Mouse (Mus musculus) MEL (cell line): ENCODE results near the gene Pacsin1. TPM values are rescaled to one million over a fixed set of nuclear protein-coding genes. Genes with fewer than 3 reads are reported as not detected.

Source experiments
- DNase-seq: peaks from one replicate; pipeline ENCODE4 v3.0.0; 2011; ENCODE audit warnings: low read depth, low spot score
- H3K27ac ChIP-seq: 2 replicates; pipeline ENCODE4 v1.5.1; 2012; ENCODE audit warnings: low read depth, mild to moderate bottlenecking, control low read depth, low read length, moderate library complexity; ENCODE audit not compliant: control insufficient read depth
- H3K27me3 ChIP-seq, 2 experiments: fragments of 150-350 bp in 1 of 2; sonication (generic) in 1 of 2; 2 replicates each; pipeline ENCODE4 v1.6.1; 2012; ENCODE audit warnings: low read length in 2 of 2, mild to moderate bottlenecking in 2 of 2, improper control_type of control experiment in 1 of 2, moderate library complexity in 1 of 2; ENCODE audit not compliant: insufficient read depth in 2 of 2, control insufficient read depth in 1 of 2
- H3K36me3 ChIP-seq, 2 experiments: 2 replicates each; pipeline ENCODE4 v1.6.1; 2012 to 2014; ENCODE audit warnings: low read length in 2 of 2, improper control_type of control experiment in 1 of 2, inconsistent platforms in 1 of 2, mild to moderate bottlenecking in 1 of 2; ENCODE audit not compliant: insufficient read depth in 2 of 2, control insufficient read depth in 1 of 2
- H3K4me1 ChIP-seq, 2 experiments: fragments of 150-350 bp in 1 of 2; sonication (generic) in 1 of 2; 2 replicates each; pipeline ENCODE4 v1.6.1; 2012; ENCODE audit warnings: low read length in 2 of 2, improper control_type of control experiment in 1 of 2, mild to moderate bottlenecking in 1 of 2; ENCODE audit not compliant: insufficient read depth in 2 of 2, control insufficient read depth in 1 of 2
- H3K4me3 ChIP-seq, 2 experiments: fragments of 150-350 bp in 1 of 2; sonication (generic) in 1 of 2; 2 replicates each; pipeline ENCODE4 v1.5.1; 2012; ENCODE audit warnings: low read depth in 2 of 2, low read length in 2 of 2, mild to moderate bottlenecking in 2 of 2, moderate library complexity in 2 of 2, control low read depth in 1 of 2, improper control_type of control experiment in 1 of 2; ENCODE audit not compliant: control insufficient read depth in 1 of 2, insufficient read depth in 1 of 2
- H3K79me2 ChIP-seq: 2 replicates; pipeline ENCODE4 v1.6.1; 2012; ENCODE audit warnings: mild to moderate bottlenecking, low read length, moderate library complexity; ENCODE audit not compliant: control insufficient read depth, poor library complexity, insufficient read depth
- H3K9ac ChIP-seq: 2 replicates; pipeline ENCODE4 v1.6.1; 2012; ENCODE audit warnings: low read depth, mild to moderate bottlenecking, control low read depth, low read length, moderate library complexity; ENCODE audit not compliant: control insufficient read depth, poor library complexity, severe bottlenecking
- H3K9me3 ChIP-seq: fragments of 150-350 bp; sonication (generic); replicated peaks from 2 replicates; pipeline ENCODE4 v1.6.1; 2012; ENCODE audit warnings: mild to moderate bottlenecking, low read length, improper control_type of control experiment, moderate library complexity; ENCODE audit not compliant: insufficient read depth
- CHD1 ChIP-seq: IDR thresholded peaks from 2 replicates; pipeline ENCODE4 v1.6.1; 2012; ENCODE audit warnings: low read depth, mild to moderate bottlenecking, inconsistent platforms, low read length, improper control_type of control experiment
- CTCF ChIP-seq, 3 experiments: IDR thresholded peaks in 2 of 3; conservative IDR thresholded peaks in 1 of 3; 2 replicates each; pipeline ENCODE4 v1.5.1; 2011 to 2012; ENCODE audit warnings: low read length in 3 of 3, low read depth in 2 of 3, mild to moderate bottlenecking in 2 of 3, improper control_type of control experiment in 1 of 3, inconsistent platforms in 1 of 3, mixed read lengths in 1 of 3, moderate library complexity in 1 of 3; ENCODE audit not compliant: control insufficient read depth in 1 of 3, insufficient read depth in 1 of 3, poor library complexity in 1 of 3, severe bottlenecking in 1 of 3
- E2F4 ChIP-seq: IDR thresholded peaks from 2 replicates; pipeline ENCODE4 v1.6.1; 2011; ENCODE audit warnings: low read depth, low read length, improper control_type of control experiment, borderline replicate concordance
- EP300 ChIP-seq, 2 experiments: IDR thresholded peaks; 2 replicates each; pipeline ENCODE4 v1.6.1; 2011; ENCODE audit warnings: improper control_type of control experiment in 2 of 2, low read length in 2 of 2, low read depth in 1 of 2, mild to moderate bottlenecking in 1 of 2
- ETS1 ChIP-seq: IDR thresholded peaks from 2 replicates; pipeline ENCODE4 v1.6.1; 2012; ENCODE audit warnings: low read depth, mild to moderate bottlenecking, inconsistent platforms, low read length, improper control_type of control experiment, moderate library complexity
- GABPA ChIP-seq: IDR thresholded peaks from 2 replicates; pipeline ENCODE4 v1.6.1; 2012; ENCODE audit warnings: low read depth, mild to moderate bottlenecking, inconsistent platforms, low read length, improper control_type of control experiment, moderate library complexity
- GATA1 ChIP-seq: IDR thresholded peaks from 2 replicates; pipeline ENCODE4 v1.6.1; 2011; ENCODE audit warnings: low read depth, low read length, improper control_type of control experiment
- JUND ChIP-seq: IDR thresholded peaks from 2 replicates; pipeline ENCODE4 v1.6.1; 2011; ENCODE audit warnings: low read depth, mild to moderate bottlenecking, improper control_type of control experiment, low read length
- KAT2A ChIP-seq: conservative IDR thresholded peaks from 2 replicates; pipeline ENCODE4 v1.6.1; 2012; ENCODE audit warnings: low read depth, low read length, improper control_type of control experiment, inconsistent platforms
- MAX ChIP-seq: IDR thresholded peaks from 2 replicates; pipeline ENCODE4 v1.6.1; 2011; ENCODE audit warnings: low read length, improper control_type of control experiment
- MEF2A ChIP-seq: IDR thresholded peaks from 2 replicates; pipeline ENCODE4 v1.6.1; 2014; ENCODE audit warnings: low read depth, mild to moderate bottlenecking, inconsistent platforms, low read length, improper control_type of control experiment; ENCODE audit not compliant: poor library complexity, insufficient replicate concordance, severe bottlenecking; ENCODE audit errors: extremely low read depth
- NELFE ChIP-seq: IDR thresholded peaks from 2 replicates; pipeline ENCODE4 v1.6.1; 2011; ENCODE audit warnings: low read depth, low read length, improper control_type of control experiment
- NRF1 ChIP-seq: IDR thresholded peaks from 2 replicates; pipeline ENCODE4 v1.6.1; 2014; ENCODE audit warnings: low read depth, mild to moderate bottlenecking, inconsistent platforms, low read length, improper control_type of control experiment, moderate library complexity; ENCODE audit not compliant: poor library complexity, insufficient read depth, severe bottlenecking
- POLR2A ChIP-seq, 2 experiments: IDR thresholded peaks; 2 replicates each; pipeline ENCODE4 v1.6.1; 2011 to 2012; ENCODE audit warnings: low read length in 2 of 2, mild to moderate bottlenecking in 2 of 2, control low read depth in 1 of 2, improper control_type of control experiment in 1 of 2, low read depth in 1 of 2, moderate library complexity in 1 of 2; ENCODE audit not compliant: control insufficient read depth in 1 of 2, insufficient read depth in 1 of 2, poor library complexity in 1 of 2
- POLR2AphosphoS2 ChIP-seq: IDR thresholded peaks from 2 replicates; pipeline ENCODE4 v1.6.1; 2011; ENCODE audit warnings: low read length, improper control_type of control experiment
- POLR2AphosphoS5 ChIP-seq: IDR thresholded peaks from 2 replicates; pipeline ENCODE4 v1.6.1; 2012; ENCODE audit warnings: low read depth, borderline replicate concordance, mild to moderate bottlenecking, inconsistent platforms, low read length, moderate library complexity, mixed read lengths
- RAD21 ChIP-seq: IDR thresholded peaks from 2 replicates; pipeline ENCODE4 v1.6.1; 2011; ENCODE audit warnings: mild to moderate bottlenecking, low read depth, low read length, improper control_type of control experiment
- TAL1 ChIP-seq: IDR thresholded peaks from 2 replicates; pipeline ENCODE4 v1.6.1; 2012; ENCODE audit warnings: mild to moderate bottlenecking, inconsistent platforms, low read length, moderate library complexity, mixed read lengths
- TCF12 ChIP-seq: IDR thresholded peaks from 2 replicates; pipeline ENCODE4 v1.6.1; 2014; ENCODE audit warnings: low read depth, mild to moderate bottlenecking, inconsistent platforms, low read length, improper control_type of control experiment, moderate library complexity
- UBTF ChIP-seq: IDR thresholded peaks from 2 replicates; pipeline ENCODE4 v1.6.1; 2012; ENCODE audit warnings: low read depth, mild to moderate bottlenecking, inconsistent platforms, low read length, improper control_type of control experiment, moderate library complexity, borderline replicate concordance; ENCODE audit not compliant: insufficient read depth
- USF2 ChIP-seq, 2 experiments: IDR thresholded peaks; 2 replicates each; pipeline ENCODE4 v1.6.1; 2011 to 2012; ENCODE audit warnings: improper control_type of control experiment in 2 of 2, low read length in 2 of 2, borderline replicate concordance in 1 of 2, inconsistent platforms in 1 of 2, low read depth in 1 of 2, mild to moderate bottlenecking in 1 of 2; ENCODE audit not compliant: insufficient read depth in 1 of 2
- ZKSCAN1 ChIP-seq: IDR thresholded peaks from 2 replicates; pipeline ENCODE4 v1.6.1; 2012; ENCODE audit warnings: low read depth, mild to moderate bottlenecking, inconsistent platforms, low read length, improper control_type of control experiment, moderate library complexity
- ZMIZ1 ChIP-seq: IDR thresholded peaks from 2 replicates; pipeline ENCODE4 v1.6.1; 2012; ENCODE audit warnings: low read depth, mild to moderate bottlenecking, inconsistent platforms, low read length, improper control_type of control experiment, moderate library complexity
- ZNF384 ChIP-seq: IDR thresholded peaks from 2 replicates; pipeline ENCODE4 v1.6.1; 2012; ENCODE audit warnings: low read depth, mild to moderate bottlenecking, inconsistent platforms, low read length, improper control_type of control experiment
- polyA plus RNA-seq, 2 experiments: library from polyadenylated mRNA; stranded (reverse) in 1 of 2; unstranded in 1 of 2; fragments of >175 nt in 1 of 2; fragments of >200 nt in 1 of 2; gene quantifications; 2 replicates each; pipeline versions ENCODE4 v1.2.1 to v1.2.4; 2012; ENCODE audit warnings: low replicate concordance in 2 of 2, low read depth in 1 of 2; ENCODE audit not compliant: insufficient read length in 2 of 2, insufficient read depth in 1 of 2, missing spikeins in 1 of 2
- total RNA-seq: library from RNA; depleted of rRNA; stranded (reverse); fragments of 300-350 nt; gene quantifications from 2 replicates; pipeline ENCODE4 v1.2.3, GENCODE M21; 2012

The Pacsin1 gene
- total and polyA plus RNA-seq, 3 experiments = 0.17 TPM; not detected in 2

GRCm38 (mm10) chr17:27726527-27726926 is 71.2 kb downstream of the Pacsin1 start:
- H3K27ac ChIP-seq = no peak overlapping the region
- TF ChIP-seq UBTF = no peak
- no peak for TF ChIP-seq CHD1
- no peak for TF ChIP-seq TAL1
- no peak for TF ChIP-seq E2F4
- TF ChIP-seq ZKSCAN1 = no peak
- no peak for TF ChIP-seq RAD21
- TF ChIP-seq GATA1 = no peak
- no peak for TF ChIP-seq CTCF (IDR thresholded peaks at IDR 0.05 in 2 of 3, conservative IDR thresholded peaks at IDR 0.05 in 1 of 3; ENCODE audit: control insufficient read depth in 1 of 3, insufficient read depth in 1 of 3, low read depth in 2 of 3, low read length in 3 of 3, poor library complexity in 1 of 3, severe bottlenecking in 1 of 3)
- H3K4me3 ChIP-seq = no peak overlapping the region
- no peak for DNase-seq
- no peak overlapping the region for H3K9ac ChIP-seq
- no peaks in the 10 kb centered on the region for H3K9me3 ChIP-seq
- H3K36me3 ChIP-seq = no peaks in the 10 kb centered on the region
- H3K79me2 ChIP-seq = no peaks in the 10 kb centered on the region
- no peaks in the 10 kb centered on the region for H3K27me3 ChIP-seq
- no peaks in the 10 kb centered on the region for H3K4me1 ChIP-seq

DNA sequence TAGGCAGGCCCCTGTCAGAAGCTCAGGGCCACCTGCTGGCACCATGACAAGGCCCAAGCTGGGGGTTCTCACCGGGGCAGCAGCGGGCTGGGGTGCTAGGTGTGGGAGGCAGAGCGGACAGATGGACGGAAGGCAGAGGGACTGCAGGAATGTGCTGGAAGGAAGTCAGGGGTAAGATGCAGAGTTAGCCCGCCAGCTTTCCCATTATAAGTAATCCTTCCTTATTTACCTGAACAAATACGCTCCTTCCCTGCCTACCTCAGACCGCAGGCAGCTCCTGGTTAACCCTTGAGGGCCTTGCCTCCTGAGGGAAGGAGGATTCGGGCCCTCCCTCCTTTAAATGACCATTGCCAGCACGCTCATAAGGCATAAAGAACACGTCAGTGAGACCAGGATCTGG is 73.5 kb downstream of the Pacsin1 start, which contains the start of gene Spdef:
Gene Spdef (minus strand): TSS at position 186 of the 400 bp plus-strand sequence.
- H3K9ac ChIP-seq = no peak within 1 kb of the TSS
- H3K27me3 ChIP-seq = no peaks in the 10 kb centered on the region
- H3K4me3 ChIP-seq = no peak within 1 kb of the TSS
- no peaks in the 10 kb centered on the region for H3K9me3 ChIP-seq
- no peaks in the 10 kb centered on the region for H3K36me3 ChIP-seq
- H3K79me2 ChIP-seq = no peaks in the 10 kb centered on the region
- DNase-seq = no peak
- H3K4me1 ChIP-seq = peaks cover 0 to 12% of the 10 kb centered on the region in 2 experiments; a peak in 2 of 4 replicates
- no peak within 1 kb of the TSS for H3K27ac ChIP-seq
- TF ChIP-seq NELFE (no peak), GABPA (no peak), POLR2AphosphoS5 (no peak), POLR2A (IDR thresholded peaks at IDR 0.05; ENCODE audit: control insufficient read depth in 1 of 2, insufficient read depth in 1 of 2, low read depth in 1 of 2, low read length in 2 of 2, poor library complexity in 1 of 2) (no peak), JUND (no peak), EP300 (IDR thresholded peaks at IDR 0.05; ENCODE audit: low read depth in 1 of 2, low read length in 2 of 2) (no peak)

GRCm38 (mm10) chr17:27732152-27732551 is 76.8 kb downstream of the Pacsin1 start:
- no peak overlapping the region for H3K9ac ChIP-seq
- no peak overlapping the region for H3K4me3 ChIP-seq
- no peaks in the 10 kb centered on the region for H3K79me2 ChIP-seq
- H3K27ac ChIP-seq = no peak overlapping the region
- peaks cover 3 to 28% of the 10 kb centered on the region in 2 experiments for H3K4me1 ChIP-seq
- H3K36me3 ChIP-seq = peaks cover 0 to 9% of the 10 kb centered on the region in 2 experiments; a peak in 2 of 4 replicates
- DNase-seq = no peak
- H3K9me3 ChIP-seq = no peaks in the 10 kb centered on the region
- H3K27me3 ChIP-seq = no peaks in the 10 kb centered on the region
- TF ChIP-seq USF2 (IDR thresholded peaks at IDR 0.05; ENCODE audit: borderline replicate concordance in 1 of 2, insufficient read depth in 1 of 2, low read depth in 1 of 2, low read length in 2 of 2) = no peak
- no peak for TF ChIP-seq TAL1
- TF ChIP-seq POLR2AphosphoS2 = no peak
- TF ChIP-seq KAT2A = no peak
- TF ChIP-seq E2F4 = no peak
- no peak for TF ChIP-seq ZMIZ1
- TF ChIP-seq NELFE = no peak
- no peak for TF ChIP-seq MAX
- TF ChIP-seq MEF2A = no peak
- no peak for TF ChIP-seq ETS1
- TF ChIP-seq UBTF = no peak
- no peak for TF ChIP-seq TCF12
- TF ChIP-seq CTCF (IDR thresholded peaks at IDR 0.05 in 2 of 3, conservative IDR thresholded peaks at IDR 0.05 in 1 of 3; ENCODE audit: control insufficient read depth in 1 of 3, insufficient read depth in 1 of 3, low read depth in 2 of 3, low read length in 3 of 3, poor library complexity in 1 of 3, severe bottlenecking in 1 of 3) = no peak
- no peak for TF ChIP-seq ZKSCAN1
- TF ChIP-seq POLR2AphosphoS5 = no peak
- no peak for TF ChIP-seq NRF1
- no peak for TF ChIP-seq ZNF384
